Mouse (Mus musculus) frontal cortex, postnatal 25 days (tissue): ENCODE data around the gene Slc2a8.

Source experiments
- DNase-seq, 2 experiments: peaks; one replicate each; pipeline ENCODE4 v3.0.0; 2022; ENCODE audit warnings: low spot score in 2 of 2

Slc2a8 gene

GRCm38 (mm10) chr2:32971235-32971634, 10.6 kb downstream of the Slc2a8 start:
- no peak for DNase-seq

- DNase-seq = no peak
Observed at GRCm38 (mm10) chr2:32969326-32969725, 12.6 kb downstream of the Slc2a8 start.

- no peak for DNase-seq
Observed at GRCm38 (mm10) chr2:32968024-32968614, 13.8 kb downstream of the Slc2a8 start.

- peak; percentile 74 to 79 for DNase-seq
Observed at GRCm38 (mm10) chr2:32966689-32967631, 14.9 kb downstream of the Slc2a8 start.

GRCm38 (mm10) chr2:32966184-32966688, 15.6 kb downstream of the Slc2a8 start:
- DNase-seq = no peak

- DNase-seq = no peak
Observed at GRCm38 (mm10) chr2:32965511-32966183, 16.2 kb downstream of the Slc2a8 start.

GRCm38 (mm10) chr2:32964659-32965457, 17.0 kb downstream of the Slc2a8 start:
- DNase-seq = no peak

- DNase-seq = no peak
Observed at GRCm38 (mm10) chr2:32963981-32964380, 17.9 kb downstream of the Slc2a8 start.

GRCm38 (mm10) chr2:32963544-32963943, 18.3 kb downstream of the Slc2a8 start:
- no peak for DNase-seq

- DNase-seq = no peak
Observed at GRCm38 (mm10) chr2:32962875-32963220, 19.0 kb downstream of the Slc2a8 start.

- no peak for DNase-seq
Observed at GRCm38 (mm10) chr2:32962062-32962874, 19.6 kb downstream of the Slc2a8 start.

- DNase-seq = peak; percentile 86 to 89
Observed at GRCm38 (mm10) chr2:32961192-32961995, 20.5 kb downstream of the Slc2a8 start, which contains the start of the genes Rpl12 and Lrsam1. Gene Rpl12, plus strand, starts transcription at chr2:32961559. Gene Lrsam1, minus strand, starts transcription at chr2:32961614.

GRCm38 (mm10) chr2:32960273-32960672, 21.6 kb downstream of the Slc2a8 start:
- no peak for DNase-seq

- DNase-seq = no peak
Observed at GRCm38 (mm10) chr2:32957344-32957743, 24.5 kb downstream of the Slc2a8 start.

GRCm38 (mm10) chr2:32954581-32954980, 27.3 kb downstream of the Slc2a8 start:
- DNase-seq = no peak

GRCm38 (mm10) chr2:32947454-32947853, 34.4 kb downstream of the Slc2a8 start:
- DNase-seq = no peak

GRCm38 (mm10) chr2:32940483-32940882, 41.4 kb downstream of the Slc2a8 start:
- DNase-seq = no peak

- no peak for DNase-seq
Observed at GRCm38 (mm10) chr2:32939418-32939817, 42.5 kb downstream of the Slc2a8 start.

GRCm38 (mm10) chr2:32938741-32939140, 43.1 kb downstream of the Slc2a8 start:
- DNase-seq = no peak

- no peak for DNase-seq
Observed at GRCm38 (mm10) chr2:32931730-32932129, 50.2 kb downstream of the Slc2a8 start.
